ENCODE assay signal across 23 mouse cellular contexts in the genomic region with DNA sequence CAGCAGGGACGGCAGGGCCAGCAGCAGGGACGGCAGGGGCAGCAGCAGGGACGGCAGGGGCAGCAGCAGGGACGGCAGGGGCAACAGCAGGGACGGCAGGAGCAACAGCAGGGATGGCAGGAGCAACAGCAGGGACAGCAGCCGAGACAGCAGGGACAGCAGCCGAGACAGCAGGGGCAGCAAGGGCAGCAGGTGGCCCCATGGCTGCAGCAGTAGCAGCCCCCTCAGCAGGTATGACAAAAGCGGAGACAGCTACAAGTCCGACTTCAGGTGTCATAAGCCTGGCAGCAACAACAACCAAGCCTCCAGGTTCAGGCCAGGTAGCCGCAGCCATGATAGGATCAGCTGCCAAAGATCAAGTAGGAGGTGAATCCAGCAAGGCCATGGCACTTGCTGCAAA. TPM values are rescaled to one million over a fixed set of nuclear protein-coding genes. Genes with fewer than 3 reads are reported as not detected.
DNase-seq lines count a peak whose midpoint lies in the region; ATAC-seq lines count a peak whose summit lies in the region.
"Had no signal": no experiment of that assay in that cellular context is flagged by ENCODE, and none has a peak within 500 bp of the region (broad histone marks: within the 10 kb centered on the region; RNA-seq: fewer than 3 reads in every experiment).

No protein-coding gene starts in this region.

- H3K4me3 ChIP-seq in heart, embryonic 15.5 days: no peak overlapping the region
- no peak overlapping the region for H3K4me3 ChIP-seq in neural tube, embryonic 15.5 days (replicated peaks)
- H3K4me3 ChIP-seq: forebrain, embryonic 12.5 days; hindbrain, embryonic 15.5 days; kidney, embryonic 15.5 days; limb, embryonic 12.5 days; liver, embryonic 13.5 days; lung, embryonic 15.5 days; midbrain, embryonic 15.5 days had no signal

- no peak for DNase-seq in heart, postnatal 10 days
- DNase-seq in brain, adult 2 months (ENCODE audit: low read depth, low spot score): peak; percentile 16
- peak; percentile 20 for DNase-seq in cerebellum, adult 11 months
- peak; percentile 25 to 42 for DNase-seq in cerebellum, postnatal 14 days
- no peak for DNase-seq in layer of hippocampus, postnatal 14 days (ENCODE audit: low spot score in 2 of 2)
- DNase-seq: adrenal gland, postnatal 36 days; embryo, embryonic 11 days; gastrocnemius, postnatal 36 days; liver, embryonic 13.5 days; right cerebral cortex, adult 18-20 months; thymus, adult 2 months had no signal

- H3K27ac ChIP-seq in heart, embryonic 15.5 days: no peak overlapping the region
- H3K27ac ChIP-seq in neural tube, embryonic 15.5 days (replicated peaks): no peak overlapping the region
- H3K27ac ChIP-seq: forebrain, embryonic 12.5 days; hindbrain, embryonic 15.5 days; kidney, embryonic 15.5 days; limb, embryonic 12.5 days; liver, embryonic 13.5 days; lung, embryonic 15.5 days; midbrain, embryonic 15.5 days had no signal

- intact Hi-C loops in heart, postnatal 10 days (cut with DNase I): no loop called here

- peak overlapping the region; percentile 44 for H3K4me2 ChIP-seq in heart, embryonic 15.5 days
- H3K4me2 ChIP-seq in neural tube, embryonic 15.5 days: no peak overlapping the region
- H3K4me2 ChIP-seq: forebrain, embryonic 12.5 days; hindbrain, embryonic 15.5 days; kidney, embryonic 15.5 days; limb, embryonic 12.5 days; liver, embryonic 13.5 days; lung, embryonic 15.5 days; midbrain, embryonic 15.5 days had no signal

- no peaks in the 10 kb centered on the region for H3K36me3 ChIP-seq in heart, embryonic 15.5 days
- H3K36me3 ChIP-seq in neural tube, embryonic 15.5 days: no peaks in the 10 kb centered on the region
- H3K36me3 ChIP-seq: forebrain, embryonic 12.5 days; hindbrain, embryonic 15.5 days; kidney, embryonic 15.5 days; limb, embryonic 12.5 days; liver, embryonic 13.5 days; lung, embryonic 15.5 days; midbrain, embryonic 15.5 days had no signal

- 34% methylated on average over 10 of the region's 10 CpGs for WGBS in heart, embryonic 15.5 days
- WGBS in neural tube, embryonic 15.5 days: 47% methylated on average over 10 of the region's 10 CpGs

- no peak for ATAC-seq in heart, embryonic 15.5 days (replicated peaks; ENCODE audit: insufficient number of reproducible peaks, insufficient read depth, low FRiP score, low read depth)
- ATAC-seq in neural tube, embryonic 15.5 days (ENCODE audit: low FRiP score): no peak
- ATAC-seq: intestine, embryonic 16.5 days; midbrain, embryonic 15.5 days had no signal

- H3K9ac ChIP-seq in heart, embryonic 15.5 days: no peak overlapping the region
- no peak overlapping the region for H3K9ac ChIP-seq in neural tube, embryonic 15.5 days (replicated peaks)
- H3K9ac ChIP-seq: forebrain, embryonic 12.5 days; hindbrain, embryonic 15.5 days; kidney, embryonic 15.5 days; limb, embryonic 12.5 days; liver, embryonic 13.5 days; lung, embryonic 15.5 days; midbrain, embryonic 15.5 days had no signal

- H3K4me1 ChIP-seq in heart, embryonic 15.5 days (replicated peaks): no peaks in the 10 kb centered on the region
- no peaks in the 10 kb centered on the region for H3K4me1 ChIP-seq in neural tube, embryonic 15.5 days
- H3K4me1 ChIP-seq: forebrain, embryonic 12.5 days; hindbrain, embryonic 15.5 days; lung, embryonic 15.5 days; midbrain, embryonic 15.5 days had no signal

- H3K27me3 ChIP-seq in heart, embryonic 15.5 days: no peaks in the 10 kb centered on the region
- H3K27me3 ChIP-seq in neural tube, embryonic 15.5 days (replicated peaks): no peaks in the 10 kb centered on the region
- H3K27me3 ChIP-seq: forebrain, embryonic 12.5 days; hindbrain, embryonic 15.5 days; liver, embryonic 13.5 days; lung, embryonic 15.5 days; midbrain, embryonic 15.5 days had no signal

- H3K9me3 ChIP-seq in heart, embryonic 15.5 days (replicated peaks): no peaks in the 10 kb centered on the region
- no peaks in the 10 kb centered on the region for H3K9me3 ChIP-seq in neural tube, embryonic 15.5 days (replicated peaks)
- H3K9me3 ChIP-seq: forebrain, embryonic 12.5 days; hindbrain, embryonic 15.5 days; kidney, embryonic 15.5 days; limb, embryonic 12.5 days; liver, embryonic 13.5 days; lung, embryonic 15.5 days; midbrain, embryonic 15.5 days had no signal

RNA-seq across cellular contexts. Expression of gene Fam71b, which starts 10.4 kb away (rescaled TPM):
- polyA plus RNA-seq in heart, embryonic 15.5 days (2015; fragmentation: Nextera tagmentation; extraction: Ambion mirVana): not detected in 2 replicates
- total RNA-seq in heart, postnatal 10 days (2021): not detected
- total RNA-seq in layer of hippocampus, postnatal 14 days (2021): not detected
- not detected in 2 replicates for polyA plus RNA-seq in neural tube, embryonic 15.5 days (2015; fragmentation: Nextera tagmentation; extraction: Ambion mirVana)
- total RNA-seq: adrenal gland, postnatal 36 days; ES-E14; gastrocnemius, postnatal 36 days; layer of hippocampus, adult 18-20 months; left cerebral cortex, adult 18-20 months had no signal
- polyA plus RNA-seq: forebrain, embryonic 12.5 days; hindbrain, embryonic 15.5 days; intestine, embryonic 16.5 days; kidney, embryonic 15.5 days; limb, embryonic 12.5 days; liver, embryonic 13.5 days; midbrain, embryonic 15.5 days had no signal

RNA-seq across cellular contexts. Expression of gene Itk, which starts 17.4 kb away (rescaled TPM):
- 0.20 and 2.3 TPM in 2 replicates for polyA plus RNA-seq in heart, embryonic 15.5 days (2015; fragmentation: Nextera tagmentation; extraction: Ambion mirVana)
- total RNA-seq in heart, postnatal 10 days (2021): under 1 TPM; 0.50 to 0.86 TPM
- total RNA-seq in layer of hippocampus, postnatal 14 days (2021): under 1 TPM; 0.36 to 0.58 TPM
- polyA plus RNA-seq in neural tube, embryonic 15.5 days (2015; fragmentation: Nextera tagmentation; extraction: Ambion mirVana): 2.3 TPM in 1 of 2 replicates, not detected in the other
- total RNA-seq: ES-E14 had no signal
- polyA plus RNA-seq: forebrain, embryonic 12.5 days; hindbrain, embryonic 15.5 days; limb, embryonic 12.5 days; midbrain, embryonic 15.5 days had no signal

RNA-seq across cellular contexts. Expression of gene Med7, which starts 30.0 kb away (rescaled TPM):
- polyA plus RNA-seq in heart, embryonic 15.5 days (2015; fragmentation: Nextera tagmentation; extraction: Ambion mirVana): 44.6 and 44.7 TPM in 2 replicates
- 10 to 100 TPM; 18.8 to 19.0 TPM for total RNA-seq in heart, postnatal 10 days (2021)
- total RNA-seq in layer of hippocampus, postnatal 14 days (2021): 10 to 100 TPM; 35.5 to 36.8 TPM
- 64.0 and 66.6 TPM in 2 replicates for polyA plus RNA-seq in neural tube, embryonic 15.5 days (2015; fragmentation: Nextera tagmentation; extraction: Ambion mirVana)

RNA-seq across cellular contexts. Expression of gene Havcr2, which starts 48.0 kb away (rescaled TPM):
- 0.06 and 0.43 TPM in 2 replicates for polyA plus RNA-seq in heart, embryonic 15.5 days (2015; fragmentation: Nextera tagmentation; extraction: Ambion mirVana)
- total RNA-seq in heart, postnatal 10 days (2021): under 1 TPM; 0.22 TPM
- total RNA-seq in layer of hippocampus, postnatal 14 days (2021): 1 to 10 TPM; 2.0 to 2.2 TPM
- 0.29 and 0.36 TPM in 2 replicates for polyA plus RNA-seq in neural tube, embryonic 15.5 days (2015; fragmentation: Nextera tagmentation; extraction: Ambion mirVana)
- total RNA-seq: ES-E14; gastrocnemius, postnatal 36 days had no signal
- polyA plus RNA-seq: forebrain, embryonic 12.5 days; limb, embryonic 12.5 days had no signal

Comparison
In these comparisons a context has a peak if more than half of its experiments do, and no peak if none do; other contexts are left out.
1. DNase-seq: peak in brain, adult 2 months (single experiment), cerebellum, adult 11 months (single experiment) and cerebellum, postnatal 14 days (2 of 2); none in heart, postnatal 10 days (0 of 2) and layer of hippocampus, postnatal 14 days (0 of 2).